Mouse (Mus musculus) cerebellum, adult 11 months (tissue): ENCODE data around the gene Tnfrsf9.
A peak's percentile ranks its signal among the peaks of the same experiment; 100 is the strongest.
"Not testable (repeated sequence)": the region's sequence is repeated elsewhere in the genome, so short reads cannot be mapped to it uniquely, and the experiment has no call there.

Experiments
- DNase-seq: peaks from one replicate; pipeline ENCODE4 v3.0.0; 2022

Tnfrsf9 gene

DNA sequence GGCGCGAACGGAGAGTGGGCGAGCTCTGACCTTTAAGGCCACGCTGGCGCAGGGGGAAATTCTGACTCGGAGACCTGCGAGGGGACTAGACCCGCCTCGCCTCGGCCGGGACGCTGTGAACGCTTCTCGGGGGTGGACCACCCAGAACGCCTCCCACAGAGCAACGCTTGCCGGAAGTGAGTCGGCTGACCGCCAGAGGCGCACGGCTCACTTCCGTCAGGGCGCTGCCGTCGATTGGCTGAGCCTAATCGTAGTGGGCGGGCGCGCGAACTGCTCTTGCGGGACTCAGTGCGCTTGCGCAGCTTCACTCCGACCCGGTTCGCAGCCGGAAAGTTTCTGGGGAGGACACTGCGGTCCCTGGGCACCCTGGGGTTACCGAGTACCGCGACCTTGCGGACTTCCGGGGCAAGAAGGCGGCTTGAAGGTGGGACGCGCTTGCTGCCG, at the start of gene Tnfrsf9, which contains the start of gene Park7:
Gene Tnfrsf9, plus strand, starts transcription at position 273 of the 444 bp plus-strand sequence.
Gene Park7, minus strand, starts transcription at position 148 of the 444 bp plus-strand sequence.
- peak; percentile 97 for DNase-seq

DNA sequence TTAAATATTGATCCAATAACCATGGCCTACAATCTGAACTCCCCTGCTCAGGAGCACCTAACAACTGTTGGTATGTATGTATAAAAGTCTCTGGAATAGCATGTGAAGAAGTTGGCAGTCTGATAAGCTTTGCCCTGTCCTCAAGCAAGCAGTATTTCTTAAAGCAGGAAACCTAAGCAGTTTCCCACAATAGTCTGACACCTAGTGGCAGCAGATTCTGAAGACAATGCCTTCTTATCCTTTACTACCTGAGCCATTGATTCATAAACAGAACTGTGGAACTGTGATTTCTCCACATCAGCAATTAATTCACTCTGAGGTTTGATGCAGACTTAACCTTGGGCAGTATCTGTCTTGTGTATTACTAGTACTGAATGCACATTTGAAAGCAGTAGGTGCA, 49.0 kb upstream of the Tnfrsf9 start:
- no peak for DNase-seq

DNA sequence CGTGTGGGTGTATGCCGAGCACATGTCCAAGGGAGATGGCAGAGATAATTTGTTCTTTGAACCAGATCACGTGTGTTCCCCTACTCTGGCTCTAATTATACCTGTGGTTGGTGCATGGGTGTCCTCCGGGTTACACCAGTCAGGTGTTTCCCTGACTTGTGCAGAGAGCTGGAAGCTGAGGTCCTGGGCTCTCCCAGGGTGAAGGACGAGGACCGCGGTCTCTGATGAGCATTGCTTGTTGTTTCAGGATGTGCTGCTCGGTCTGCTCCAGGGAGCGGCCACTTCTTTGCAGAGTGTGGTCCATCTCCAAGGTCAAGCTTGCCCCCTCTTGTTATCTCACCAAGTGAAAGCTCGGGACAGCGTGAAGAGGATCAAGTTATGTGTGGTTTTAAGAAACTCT, 48.3 kb upstream of the Tnfrsf9 start:
- DNase-seq, result no peak

DNA sequence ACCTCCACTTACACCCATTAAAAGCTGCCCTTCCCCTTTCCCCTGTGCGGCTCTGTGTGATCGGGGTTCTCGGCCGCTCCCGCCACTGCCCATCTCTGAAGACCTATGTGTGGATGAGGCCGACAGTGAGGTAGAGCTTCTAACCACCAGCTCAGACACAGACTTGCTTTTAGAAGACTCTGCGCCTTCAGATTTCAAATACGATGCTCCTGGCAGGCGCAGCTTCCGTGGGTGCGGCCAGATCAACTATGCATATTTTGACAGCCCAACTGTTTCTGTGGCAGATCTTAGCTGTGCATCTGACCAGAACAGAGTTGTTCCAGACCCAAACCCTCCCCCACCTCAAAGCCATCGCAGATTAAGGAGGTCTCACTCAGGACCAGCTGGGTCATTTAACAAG, 47.9 kb upstream of the Tnfrsf9 start:
- DNase-seq, result no peak

DNA sequence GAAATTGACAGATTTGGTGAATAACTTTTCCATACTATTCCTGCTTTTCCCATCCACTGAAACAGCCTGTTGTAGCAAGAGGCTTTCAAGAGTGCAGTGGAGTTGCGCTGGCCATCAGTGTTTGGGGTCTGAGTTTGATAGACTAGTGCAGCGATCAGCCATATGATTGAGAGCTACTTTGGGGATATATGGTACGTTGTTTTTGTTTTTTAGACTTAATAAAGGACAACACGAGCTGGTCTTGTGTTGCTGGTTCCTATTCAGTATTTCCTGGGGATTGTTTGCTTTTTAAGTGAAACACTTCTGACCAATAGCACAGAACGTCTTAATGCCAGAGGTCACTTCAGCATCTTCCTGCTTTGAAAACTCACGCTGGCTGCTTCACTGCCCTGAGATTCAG, 46.2 kb upstream of the Tnfrsf9 start:
- no peak for DNase-seq

DNA sequence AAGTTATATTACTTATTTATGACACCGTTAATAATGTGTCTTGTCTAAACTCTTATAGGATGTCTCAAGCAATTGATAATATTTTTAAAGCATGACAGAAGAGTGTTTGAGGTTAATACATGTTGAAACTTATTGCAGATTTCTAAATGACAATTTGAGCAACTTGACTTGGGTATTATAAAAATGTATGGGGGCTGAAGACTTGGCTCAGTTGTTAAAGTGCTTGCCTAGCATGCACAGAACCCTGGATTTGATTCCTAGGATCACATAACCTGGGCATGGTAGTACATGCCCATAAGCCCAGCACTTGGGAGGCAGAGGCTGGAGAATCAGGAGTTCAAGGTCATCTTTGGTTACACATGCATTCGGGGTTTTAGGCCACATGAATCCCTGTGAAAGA, 45.5 kb upstream of the Tnfrsf9 start:
- DNase-seq, result no peak

DNA sequence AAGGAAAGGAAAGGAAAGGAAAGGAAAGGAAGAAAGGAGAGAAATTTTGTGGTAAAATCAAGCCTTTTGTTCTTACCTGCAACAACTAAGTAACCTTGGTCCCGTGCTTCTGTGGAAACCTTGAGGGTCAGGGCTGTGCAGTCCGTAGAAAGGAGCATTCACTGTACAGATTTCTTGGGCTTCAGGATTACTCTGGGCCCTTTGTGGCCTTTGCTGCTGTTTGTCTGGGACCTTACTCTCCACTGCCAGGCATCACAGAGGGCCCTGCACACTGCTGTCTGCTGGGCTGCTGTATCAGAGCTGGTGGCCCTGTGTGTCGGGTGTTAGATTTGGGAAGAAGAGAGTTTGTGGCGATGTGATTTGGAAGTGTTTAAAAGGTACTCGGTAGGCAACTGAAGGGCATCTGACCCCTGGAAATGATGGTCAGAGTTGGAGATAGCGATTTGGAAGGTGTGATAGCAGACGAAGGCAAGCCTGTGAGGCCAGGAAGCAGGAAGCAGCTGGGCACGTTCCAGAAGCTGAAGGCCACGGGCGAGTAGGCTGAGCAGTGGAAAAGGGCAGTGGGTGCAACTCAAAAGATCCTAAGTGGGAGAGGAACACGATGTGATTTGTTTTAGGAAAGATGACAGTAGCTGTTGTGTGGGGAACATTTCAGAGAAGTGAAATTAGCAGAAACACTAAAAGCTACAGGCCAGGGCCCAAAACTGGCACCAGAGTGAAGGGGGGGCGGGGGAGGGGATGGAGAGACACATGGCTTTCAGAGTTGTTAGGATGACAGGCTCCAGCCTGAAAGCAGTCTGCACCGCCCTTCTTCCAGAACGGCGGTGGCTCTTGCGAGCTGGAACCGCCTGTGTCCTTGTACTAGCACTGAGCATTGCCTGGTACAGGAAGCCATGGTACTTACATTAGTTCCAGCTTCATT, 44.8 kb upstream of the Tnfrsf9 start:
- DNase-seq, result no peak

DNA sequence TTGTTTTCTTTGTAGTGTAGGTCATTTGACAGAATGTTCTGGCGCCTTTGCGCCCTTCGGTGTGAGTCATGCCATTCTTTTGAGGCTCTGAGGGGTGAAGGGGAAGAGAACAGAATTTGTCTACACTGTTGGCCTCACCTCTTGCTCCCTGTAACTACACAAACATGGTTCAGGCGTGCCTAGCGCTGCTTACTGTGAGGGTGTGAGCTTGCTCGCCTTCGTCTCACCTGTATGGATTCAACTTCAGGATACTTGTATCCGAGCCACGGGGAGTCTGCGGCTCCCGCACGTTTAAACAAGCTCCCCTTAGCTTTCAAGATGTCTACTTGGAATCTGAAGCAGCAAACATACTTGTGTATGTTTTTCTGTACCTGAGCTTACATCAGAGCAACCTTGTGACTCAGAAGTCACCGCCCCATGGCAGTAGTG, 43.4 kb upstream of the Tnfrsf9 start:
- no peak for DNase-seq

DNA sequence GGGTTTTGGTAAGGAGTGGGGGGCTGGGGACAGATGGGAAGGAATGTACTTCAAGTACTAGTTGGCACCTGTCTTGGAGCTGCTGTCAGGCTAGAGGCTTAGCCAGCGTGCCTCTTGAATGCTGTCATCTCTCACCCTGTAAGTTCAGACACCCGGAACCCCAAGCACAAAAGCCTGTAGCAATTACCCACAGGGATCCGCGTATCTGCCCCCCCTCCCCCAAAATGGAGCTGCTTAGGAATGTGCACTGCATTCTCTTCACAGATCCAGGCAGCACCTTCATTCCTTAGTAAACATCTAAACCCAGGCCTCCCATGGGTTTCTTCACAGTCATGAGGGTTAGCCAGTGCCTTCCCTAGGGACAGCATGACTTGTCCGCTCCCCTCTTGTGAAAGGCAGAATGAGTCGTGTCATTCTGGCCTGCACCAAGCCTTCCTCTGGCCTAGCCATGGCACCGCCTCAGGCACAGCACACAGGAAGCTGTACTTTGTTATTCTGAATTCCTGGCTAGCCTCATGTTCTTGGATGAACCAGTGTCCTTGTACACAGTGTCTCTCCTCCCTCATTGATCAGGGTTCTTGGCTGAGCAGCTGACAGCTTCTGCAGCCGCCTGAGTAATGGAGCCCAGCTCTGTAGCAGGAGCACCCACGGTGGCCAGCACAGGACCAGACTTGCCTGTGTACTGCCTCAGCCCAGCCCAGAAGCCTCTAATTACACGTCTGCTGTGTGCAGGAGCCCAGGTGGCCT, 42.8 kb upstream of the Tnfrsf9 start:
- no peak for DNase-seq

DNA sequence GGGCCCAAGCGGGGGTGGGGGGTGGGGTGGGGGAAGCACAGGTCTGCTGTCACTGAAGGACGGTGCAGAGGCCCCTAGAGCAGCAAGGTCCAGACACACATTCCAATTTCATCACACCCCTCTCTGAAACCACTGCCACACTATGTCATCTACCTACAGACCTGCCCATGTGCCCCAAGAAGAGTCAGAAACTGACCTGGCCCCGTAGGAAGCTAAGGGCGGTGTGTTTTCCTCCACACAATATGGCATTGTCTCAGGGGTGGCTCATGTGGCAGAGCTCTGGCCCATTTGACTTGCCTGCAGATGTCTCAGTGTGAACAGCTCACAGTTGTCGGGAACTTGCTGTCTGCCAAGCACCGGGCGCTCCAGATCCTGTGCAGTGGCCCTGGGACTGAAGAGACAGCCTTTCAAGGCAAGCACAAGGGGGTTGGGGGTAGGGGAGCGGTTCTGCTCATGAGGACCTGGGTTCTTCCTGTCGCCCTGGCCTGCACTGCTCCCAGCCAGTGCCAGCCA, 42.2 kb upstream of the Tnfrsf9 start:
- DNase-seq, result no peak

DNA sequence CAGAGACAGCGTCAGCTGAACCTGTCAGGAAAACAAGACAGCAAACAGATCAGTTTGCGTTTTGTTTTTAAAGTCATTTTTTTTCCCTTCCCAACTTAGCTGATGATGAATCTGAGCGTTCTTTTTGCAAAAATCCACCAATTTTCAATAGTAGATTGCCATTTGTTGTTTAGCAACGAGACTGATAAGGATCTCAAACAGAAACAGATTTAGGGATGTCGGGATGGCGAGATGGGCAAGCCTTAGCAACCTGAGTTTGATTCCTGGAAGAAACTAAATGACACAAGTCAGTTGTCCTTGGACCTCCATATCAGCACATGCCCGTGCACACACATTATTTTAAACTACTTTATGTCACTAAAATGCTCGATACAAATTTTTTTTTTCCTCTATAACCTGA, 41.7 kb upstream of the Tnfrsf9 start:
- no peak for DNase-seq

DNA sequence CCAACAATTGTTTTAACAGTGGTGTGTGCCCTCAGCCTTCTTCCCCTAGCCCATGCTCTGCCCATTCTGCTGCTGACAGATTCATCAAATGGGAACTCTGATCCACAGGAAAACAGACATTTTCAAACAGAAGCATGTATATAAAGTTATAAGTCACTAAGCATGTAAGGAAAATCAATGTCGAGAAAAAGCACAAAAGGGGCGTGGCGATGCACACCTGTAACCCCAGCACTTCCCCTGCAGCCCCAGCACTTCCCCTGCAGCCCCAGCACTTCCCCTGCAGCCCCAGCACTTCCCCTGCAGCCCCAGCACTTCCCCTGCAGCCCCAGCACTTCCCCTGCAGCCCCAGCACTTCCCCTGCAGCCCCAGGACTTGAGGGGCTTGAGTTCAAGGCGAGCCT, 39.9 kb upstream of the Tnfrsf9 start:
- DNase-seq, result not testable (repeated sequence)

DNA sequence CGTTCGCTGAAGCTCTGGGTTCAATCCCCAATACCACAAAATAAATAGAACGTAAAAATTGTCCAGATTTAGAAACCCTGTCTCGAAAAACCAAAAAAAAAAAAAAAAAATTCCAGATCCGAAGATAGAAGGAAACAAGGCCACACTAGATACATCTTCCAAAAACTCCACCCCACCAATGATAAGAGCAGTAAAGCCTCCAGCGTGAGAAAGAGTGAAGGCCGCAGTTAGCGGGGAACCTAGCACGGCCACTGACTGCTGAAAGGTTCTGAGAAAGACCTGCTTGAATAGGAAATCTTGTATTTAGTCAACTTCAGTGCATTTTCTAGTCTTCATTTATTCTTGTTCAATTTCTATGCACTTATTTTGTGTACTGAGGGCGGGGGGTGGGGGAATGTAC, 39.0 kb upstream of the Tnfrsf9 start:
- no peak for DNase-seq

DNA sequence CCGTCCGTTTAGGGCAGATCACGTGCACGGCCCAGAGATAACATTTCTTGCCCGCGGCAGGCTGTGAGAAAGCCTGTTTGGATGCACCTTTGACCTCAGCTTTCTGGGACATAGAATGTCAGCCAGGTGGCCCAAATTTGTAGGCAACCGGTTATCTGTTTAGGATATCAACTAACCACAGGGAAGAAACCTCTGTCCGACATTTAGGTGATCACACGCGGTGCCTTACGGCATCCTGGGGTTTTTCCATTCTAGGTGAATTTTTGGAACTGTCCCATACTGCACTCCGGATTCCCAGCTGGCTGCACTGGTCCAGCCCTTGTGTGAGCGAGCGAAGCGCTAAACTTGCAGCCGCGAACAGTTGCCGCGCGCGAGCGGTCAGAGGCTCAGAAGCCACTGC, 34.7 kb upstream of the Tnfrsf9 start:
- DNase-seq, result no peak

DNA sequence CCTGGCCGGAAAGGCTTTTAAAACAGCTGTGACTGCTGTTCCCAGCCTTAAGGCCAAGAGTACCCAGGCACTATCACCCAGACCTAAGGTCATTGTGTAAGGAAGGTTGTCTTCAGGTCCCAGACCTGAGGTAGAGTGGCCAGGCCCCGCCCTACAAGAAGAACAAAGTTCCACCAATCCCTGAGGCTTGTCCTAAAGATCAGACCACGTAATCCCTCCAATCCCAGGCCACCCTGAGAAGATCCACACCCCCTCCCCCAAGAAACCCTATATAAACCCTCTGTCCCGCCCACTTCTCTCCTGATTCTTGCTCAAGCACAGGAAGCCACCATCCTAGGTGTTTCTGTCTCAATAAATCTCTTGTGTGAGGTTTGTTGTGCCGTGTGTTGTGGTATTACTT, 34.0 kb upstream of the Tnfrsf9 start:
- no peak for DNase-seq

DNA sequence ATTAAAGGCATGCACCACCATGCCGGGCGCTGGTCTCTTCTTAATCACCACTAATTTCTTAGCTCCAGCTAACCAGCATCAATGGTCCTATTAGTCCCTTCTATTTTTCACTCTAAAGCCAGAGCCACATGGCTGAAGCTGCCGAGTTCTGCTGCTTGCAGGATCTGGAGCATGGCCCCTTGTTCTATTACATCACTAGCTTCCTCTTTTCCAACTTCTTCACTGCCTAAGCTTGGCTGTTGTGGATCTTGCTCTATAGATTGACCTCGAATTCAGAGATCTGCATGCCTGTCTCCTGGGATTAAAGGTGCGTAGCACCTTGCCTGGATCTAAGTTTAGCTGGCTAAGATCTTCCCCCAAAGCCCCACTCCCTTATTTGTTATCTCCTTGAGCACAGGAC, 31.7 kb upstream of the Tnfrsf9 start:
- DNase-seq, result no peak

DNA sequence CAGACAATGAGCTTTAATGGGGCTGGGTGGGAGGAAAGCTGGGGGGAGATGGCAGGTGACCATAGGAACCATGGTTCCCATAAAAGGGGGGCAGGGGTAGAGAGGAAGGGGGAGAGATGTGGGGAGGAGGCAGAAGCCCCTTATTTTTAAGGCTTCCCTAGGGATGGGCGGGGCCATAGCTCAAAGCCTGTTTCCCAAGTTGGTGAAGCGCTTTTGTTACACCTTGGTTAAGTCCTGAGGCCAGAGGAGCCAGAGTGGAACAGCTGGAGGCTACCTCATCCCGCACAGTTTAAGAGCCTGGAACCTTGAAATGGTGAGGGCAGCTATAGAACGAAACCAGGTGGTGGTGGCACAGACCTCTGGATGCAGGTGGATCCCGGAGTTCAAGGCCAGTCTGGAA, 26.5 kb upstream of the Tnfrsf9 start:
- no peak for DNase-seq

DNA sequence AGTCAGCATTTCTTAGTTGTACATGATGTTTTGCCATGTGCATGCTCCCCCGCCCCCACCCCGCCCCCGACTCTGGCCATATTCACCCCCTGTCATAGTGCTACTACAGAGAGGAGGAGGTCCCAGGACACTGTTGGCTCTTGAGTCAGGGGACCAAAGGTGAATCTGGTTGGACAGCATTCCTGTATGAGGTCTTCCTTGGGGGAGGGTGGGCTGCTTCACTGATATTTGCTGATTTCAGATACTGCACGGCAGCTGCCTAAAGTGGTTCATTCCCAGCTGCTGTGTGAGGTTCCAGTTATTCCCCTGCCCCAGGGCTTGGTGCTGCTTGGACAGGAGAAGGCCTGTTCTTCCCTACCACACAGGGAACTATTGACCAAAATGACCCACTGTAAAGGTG, 25.9 kb upstream of the Tnfrsf9 start:
- DNase-seq, result no peak

DNA sequence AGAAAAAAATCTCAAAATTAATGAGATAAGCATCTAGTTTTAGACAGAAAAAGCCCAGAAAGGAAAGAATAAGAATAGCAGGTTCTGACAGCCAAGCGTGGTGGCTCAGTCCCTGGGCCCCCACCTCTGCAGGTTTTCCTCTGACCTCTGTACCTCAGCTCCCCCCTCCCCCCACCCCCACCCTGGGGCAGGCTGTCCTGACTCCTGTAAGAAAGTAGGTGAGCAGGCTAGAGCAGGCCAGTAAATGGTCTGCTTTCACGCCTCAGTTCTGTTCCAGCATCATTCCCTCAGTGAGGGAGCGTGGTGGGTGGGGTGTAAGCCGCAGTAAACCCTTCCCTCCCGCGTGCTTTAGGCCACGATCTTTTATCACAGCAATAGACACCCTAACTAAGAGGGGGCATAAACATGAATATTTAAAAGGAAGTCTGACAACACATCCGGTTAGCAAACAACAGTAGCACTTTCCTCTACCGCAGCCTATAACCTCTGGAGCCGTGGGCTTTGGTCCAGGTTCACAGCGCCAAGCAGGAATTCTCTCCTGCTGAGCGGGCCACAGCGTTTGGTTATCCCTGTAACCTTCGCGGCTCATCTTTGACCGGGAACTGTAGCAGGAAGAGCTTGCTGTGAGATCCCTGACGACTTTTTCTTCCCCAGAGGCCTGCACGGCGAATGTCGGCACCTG, 24.9 kb upstream of the Tnfrsf9 start:
- no peak for DNase-seq

DNA sequence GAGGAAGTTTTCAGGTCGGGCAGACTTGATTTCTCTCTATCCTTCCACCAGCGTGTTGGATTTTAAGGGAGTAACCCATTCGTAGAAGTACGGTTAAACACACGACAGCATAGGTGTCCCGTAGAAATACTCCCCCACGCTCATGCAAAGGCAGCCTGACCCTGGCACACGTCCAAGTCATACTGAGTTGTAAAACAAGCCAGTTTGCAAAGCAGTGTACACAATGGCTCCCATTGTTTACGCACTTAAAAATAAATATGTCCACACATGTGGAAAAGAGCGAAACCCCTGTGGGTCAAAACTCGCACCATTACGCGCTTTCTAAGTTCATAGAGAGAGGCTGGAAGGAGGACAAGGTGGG, 24.4 kb upstream of the Tnfrsf9 start:
- DNase-seq, result no peak

DNA sequence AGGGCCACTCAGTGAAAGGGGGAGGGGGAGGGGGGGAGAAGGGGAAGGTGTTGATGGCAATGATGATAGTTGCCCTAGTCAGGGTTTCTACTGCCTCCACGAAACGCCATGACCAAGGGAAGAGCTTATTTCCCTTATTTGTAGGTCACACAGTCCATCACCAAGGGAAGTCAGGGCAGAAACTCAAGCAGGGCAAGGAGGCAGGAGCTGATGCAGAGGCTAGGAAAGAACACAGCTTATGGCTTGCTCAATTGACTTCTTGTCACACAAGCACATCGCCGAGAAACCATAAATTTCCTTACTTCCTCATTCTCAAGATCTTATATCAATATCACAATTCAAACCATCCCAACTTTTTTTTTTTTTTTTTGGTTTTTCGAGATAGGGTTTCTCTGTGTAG, 23.1 kb upstream of the Tnfrsf9 start:
- no peak for DNase-seq

DNA sequence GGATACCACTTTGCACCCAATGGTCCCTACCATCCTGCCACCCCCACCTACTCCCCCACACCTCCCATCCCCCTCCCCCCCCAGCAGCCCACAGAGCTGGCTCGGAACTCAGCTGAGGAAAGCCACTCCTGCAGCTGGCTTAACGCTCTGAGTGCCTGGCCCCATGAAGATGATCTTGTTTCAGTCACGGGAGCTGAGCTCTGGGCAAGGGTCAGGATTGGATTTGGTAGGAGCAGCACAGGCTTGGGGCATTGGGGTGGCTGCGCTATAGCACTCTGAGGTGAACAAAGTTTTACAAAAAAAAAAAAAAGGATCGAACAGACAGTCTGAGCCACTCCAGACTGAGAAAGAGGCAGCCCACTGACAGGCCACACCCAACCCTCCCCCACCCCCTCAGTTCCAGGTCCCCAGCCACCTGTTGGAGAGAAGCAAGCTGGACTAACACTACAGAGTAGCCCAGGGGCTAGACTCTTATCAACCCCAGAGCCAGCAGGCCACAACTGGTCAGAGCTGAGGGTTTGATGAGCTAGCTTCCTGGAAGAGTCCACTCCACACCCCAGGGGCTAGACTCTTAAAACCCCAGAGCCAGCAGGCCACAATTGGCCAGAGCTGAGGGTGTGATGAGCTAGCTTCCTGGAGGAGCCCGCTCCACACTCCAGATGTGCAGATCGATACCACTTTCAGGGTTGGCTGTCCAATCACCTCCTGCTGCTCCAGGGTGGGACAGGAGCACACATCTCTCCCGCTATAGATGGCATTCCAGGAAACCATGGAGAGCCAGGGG, 19.5 kb upstream of the Tnfrsf9 start:
- DNase-seq, result no peak
